Mouse (Mus musculus) adrenal gland, adult 18-20 months (tissue): ENCODE data around the gene Krtap4-13. TPM values are rescaled to one million over a fixed set of nuclear protein-coding genes. Genes with fewer than 3 reads are reported as not detected.
"Not testable (repeated sequence)": the region's sequence is repeated elsewhere in the genome, so short reads cannot be mapped to it uniquely, and the experiment has no call there.

Experiments used
- DNase-seq, 2 experiments: peaks; one replicate each; pipeline ENCODE4 v3.0.0; 2021 to 2022; ENCODE audit warnings: low spot score in 2 of 2
- long read RNA-seq, 2 experiments: library from polyadenylated mRNA; stranded (forward); transcript quantifications; one replicate each; pipeline ENCODE4 v2.0.0; 2021
- total RNA-seq, 2 experiments: library from RNA; stranded (reverse); gene quantifications; 1 replicate in 1 of 2; 2 replicates in 1 of 2; pipeline ENCODE4 v1.2.3; 2021

The Krtap4-13 gene
- not detected for total RNA-seq
- long read RNA-seq, experiment 1, result 0 reads
- long read RNA-seq, experiment 2, result 0 reads

- not testable (repeated sequence) for DNase-seq
Observed at GRCm38 (mm10) chr11:99809792-99810191, at the start of gene Krtap4-13. TSS of gene Krtap4-13 (minus strand) at chr11:99809892.

- DNase-seq, result no peak
Observed at GRCm38 (mm10) chr11:99858761-99859160, 49.1 kb upstream of the Krtap4-13 start.

- DNase-seq, result no peak
Observed at GRCm38 (mm10) chr11:99857617-99858016, 47.9 kb upstream of the Krtap4-13 start, which contains the start of gene Gm11568. TSS of gene Gm11568 (plus strand) at chr11:99857917.

GRCm38 (mm10) chr11:99854121-99854520 lies 44.4 kb upstream of the Krtap4-13 start:
- no peak for DNase-seq

GRCm38 (mm10) chr11:99851508-99851907 lies 41.8 kb upstream of the Krtap4-13 start, which contains the start of gene Krtap4-16:
TSS of gene Krtap4-16 (minus strand) at chr11:99851608.
- no peak for DNase-seq

GRCm38 (mm10) chr11:99846746-99847145 lies 37.1 kb upstream of the Krtap4-13 start:
- no peak for DNase-seq

- DNase-seq, result no peak
Observed at GRCm38 (mm10) chr11:99842185-99842584, 32.5 kb upstream of the Krtap4-13 start.

GRCm38 (mm10) chr11:99837966-99838365 lies 28.3 kb upstream of the Krtap4-13 start, which contains the start of gene 2300003K06Rik:
TSS of gene 2300003K06Rik (minus strand) at chr11:99838066.
- DNase-seq, result no peak

- DNase-seq, result not testable (repeated sequence)
Observed at GRCm38 (mm10) chr11:99815566-99815965, 5.9 kb upstream of the Krtap4-13 start, which contains the start of gene Gm11564. TSS of gene Gm11564 (minus strand) at chr11:99815666.

- not testable (repeated sequence) for DNase-seq
Observed at GRCm38 (mm10) chr11:99804346-99804745, 5.3 kb downstream of the Krtap4-13 start, which contains the start of gene Gm11554. TSS of gene Gm11554 (minus strand) at chr11:99804446.

- DNase-seq, result not testable (repeated sequence)
Observed at GRCm38 (mm10) chr11:99798832-99799231, 10.9 kb downstream of the Krtap4-13 start, which contains the start of gene Gm11569. TSS of gene Gm11569 (minus strand) at chr11:99798932.

GRCm38 (mm10) chr11:99793367-99793766 lies 16.3 kb downstream of the Krtap4-13 start, which contains the start of gene Gm11596:
TSS of gene Gm11596 (minus strand) at chr11:99793467.
- DNase-seq, result no peak

- DNase-seq, result not testable (repeated sequence)
Observed at GRCm38 (mm10) chr11:99784900-99785299, 24.8 kb downstream of the Krtap4-13 start, which contains the start of gene Krtap4-9. TSS of gene Krtap4-9 (plus strand) at chr11:99785200.

GRCm38 (mm10) chr11:99780604-99781003 lies 29.1 kb downstream of the Krtap4-13 start, which contains the start of gene Krtap4-8:
TSS of gene Krtap4-8 (minus strand) at chr11:99780704.
- DNase-seq, result no peak

- DNase-seq, result no peak
Observed at GRCm38 (mm10) chr11:99778401-99778800, 31.3 kb downstream of the Krtap4-13 start.

- not testable (repeated sequence) for DNase-seq
Observed at GRCm38 (mm10) chr11:99772813-99773212, 36.9 kb downstream of the Krtap4-13 start, which contains the start of gene Gm11595. TSS of gene Gm11595 (minus strand) at chr11:99772913.

- no peak for DNase-seq
Observed at GRCm38 (mm10) chr11:99768410-99768809, 41.3 kb downstream of the Krtap4-13 start.

Other genes starting within 250 kb of the Krtap4-13 start
- not detected for gene Krtap3-1, start 243.3 kb downstream of the Krtap4-13 start, total RNA-seq
- not detected for gene Krtap1-5, start 228.9 kb downstream of the Krtap4-13 start, total RNA-seq
- not detected for gene Krtap1-4, start 226.2 kb downstream of the Krtap4-13 start, total RNA-seq
- gene Krtap1-3, start 218.6 kb downstream of the Krtap4-13 start, total RNA-seq, result not detected
- not detected for gene Krtap9-3, start 211.8 kb downstream of the Krtap4-13 start, total RNA-seq
- not detected for gene Gm11938, start 206.6 kb downstream of the Krtap4-13 start, total RNA-seq
- not detected for gene Gm11937, start 199.7 kb downstream of the Krtap4-13 start, total RNA-seq
- gene Krtap2-4, start 195.0 kb downstream of the Krtap4-13 start, total RNA-seq, result not detected
- gene Gm11562, start 189.5 kb downstream of the Krtap4-13 start, total RNA-seq, result not detected
- gene Krtap4-1, start 181.7 kb downstream of the Krtap4-13 start, total RNA-seq, result not detected
- gene Krtap4-2, start 174.8 kb downstream of the Krtap4-13 start, total RNA-seq, result not detected
- gene Krtap4-7, start 165.8 kb downstream of the Krtap4-13 start, total RNA-seq, result not detected
- not detected for gene Gm11555, start 159.7 kb downstream of the Krtap4-13 start, total RNA-seq
- gene Gm11563, start 150.9 kb downstream of the Krtap4-13 start, total RNA-seq, result not detected
- gene Krtap4-6, start 143.9 kb downstream of the Krtap4-13 start, total RNA-seq, result not detected
- gene Gm14190, start 119.2 kb downstream of the Krtap4-13 start, total RNA-seq, result not detected
- gene Gm14180, start 75.6 kb downstream of the Krtap4-13 start, total RNA-seq, result not detected
- not detected for gene Gm11595, start 37.0 kb downstream of the Krtap4-13 start, total RNA-seq
- gene Krtap4-8, start 29.2 kb downstream of the Krtap4-13 start, total RNA-seq, result not detected
- gene Krtap4-9, start 24.7 kb downstream of the Krtap4-13 start, total RNA-seq, result not detected
- gene Gm11596, start 16.4 kb downstream of the Krtap4-13 start, total RNA-seq, result not detected
- gene Gm11569, start 11.0 kb downstream of the Krtap4-13 start, total RNA-seq, result not detected
- not detected for gene Gm11554, start 5.4 kb downstream of the Krtap4-13 start, total RNA-seq
- not detected for gene Gm11564, start 5.8 kb upstream of the Krtap4-13 start, total RNA-seq
- gene 2300003K06Rik, start 28.2 kb upstream of the Krtap4-13 start, total RNA-seq, result not detected
- gene Krtap4-16, start 41.7 kb upstream of the Krtap4-13 start, total RNA-seq, result not detected
- gene Gm11568, start 48.0 kb upstream of the Krtap4-13 start, total RNA-seq, result not detected
- gene Gm11559, start 54.6 kb upstream of the Krtap4-13 start, total RNA-seq, result not detected
- gene Krtap9-1, start 63.5 kb upstream of the Krtap4-13 start, total RNA-seq, result not detected
- not detected for gene Gm11567, start 69.3 kb upstream of the Krtap4-13 start, total RNA-seq
- gene Krtap31-1, start 98.0 kb upstream of the Krtap4-13 start, total RNA-seq, result not detected
- not detected for gene Gm11565, start 104.9 kb upstream of the Krtap4-13 start, total RNA-seq
- gene Krtap31-2, start 126.4 kb upstream of the Krtap4-13 start, total RNA-seq, result not detected
- gene Krtap9-5, start 138.6 kb upstream of the Krtap4-13 start, total RNA-seq, result not detected
- not detected for gene Krtap29-1, start 169.2 kb upstream of the Krtap4-13 start, total RNA-seq
- gene Krtap16-1, start 176.7 kb upstream of the Krtap4-13 start, total RNA-seq, result not detected
- gene Krtap17-1, start 184.1 kb upstream of the Krtap4-13 start, total RNA-seq, result not detected
- gene Krt33a, start 206.3 kb upstream of the Krtap4-13 start, total RNA-seq, result not detected
- gene Krt33b, start 220.0 kb upstream of the Krtap4-13 start, total RNA-seq, result not detected
- gene Krt34, start 231.7 kb upstream of the Krtap4-13 start, total RNA-seq, result not detected
- not detected for gene Krt31, start 240.7 kb upstream of the Krtap4-13 start, total RNA-seq